Mouse (Mus musculus) G1E (cell line): ENCODE measurements at regions not wholly inside any gene's neighbourhood (a gene's known extent, or its start where the extent isn't known, plus 50 kb on each side); places are given as distances from the start of the nearest gene placed in this dataset.

ENCODE experiments used
- CTCF ChIP-seq: IDR thresholded peaks from 2 replicates; pipeline ENCODE4 v1.5.1; 2012; ENCODE audit warnings: low read depth, low read length, inconsistent platforms, mixed read lengths
- GATA1 ChIP-seq: IDR thresholded peaks from 2 replicates; pipeline ENCODE4 v1.6.1; 2012; ENCODE audit warnings: borderline replicate concordance, low read length, inconsistent platforms, mixed read lengths

GRCm38 (mm10) chr11:18451271-18451670, 497.6 kb upstream of the Etaa1 start:
- TF ChIP-seq CTCF (no peak), GATA1 (no peak)
